Comparison of ENCODE assay signal across 24 mouse cellular contexts in the genomic region with DNA sequence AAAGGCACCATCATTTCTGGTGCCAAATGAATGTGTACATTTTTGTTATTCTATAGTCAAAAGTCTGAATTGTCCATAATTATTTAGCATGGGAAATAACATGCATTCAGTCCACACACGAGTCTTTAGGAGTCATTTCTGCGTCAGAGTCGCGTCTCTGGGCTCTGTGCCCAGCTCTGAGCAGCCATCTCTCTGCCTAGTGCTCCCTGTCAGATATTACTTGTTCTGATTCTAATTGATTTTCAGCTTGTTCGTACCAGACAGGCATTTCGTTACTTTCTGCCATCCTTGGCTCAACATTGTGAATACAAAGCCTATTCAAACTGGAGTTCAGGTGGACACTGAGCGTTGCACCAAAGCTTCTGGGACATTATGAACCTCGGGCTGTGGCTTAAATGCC. TPM values are rescaled to one million over a fixed set of nuclear protein-coding genes. Genes with fewer than 3 reads are reported as not detected.
DNase-seq lines count a peak whose midpoint lies in the region; ATAC-seq and TF ChIP-seq lines count a peak whose summit lies in the region.
"Had no signal": no experiment of that assay in that cellular context is flagged by ENCODE, and none has a peak within 500 bp of the region (broad histone marks: within the 10 kb centered on the region; RNA-seq: fewer than 3 reads in every experiment).

No protein-coding gene starts in this region.

- DNase-seq in layer of hippocampus, postnatal 10 days (ENCODE audit: low spot score in 2 of 2) = peak; percentile 3 to 14
- DNase-seq in layer of hippocampus, adult 11-12 months (ENCODE audit: low spot score) = no peak
- DNase-seq in adrenal gland, postnatal 10 days = peak; percentile 67
- DNase-seq in hindbrain, postnatal 0 days (ENCODE audit: low spot score) = peak; percentile 17
- DNase-seq: cerebellum, adult 9-11 months; thymus, adult 18-20 months had no signal

- H3K4me3 ChIP-seq in hindbrain, embryonic 13.5 days = no peak overlapping the region
- H3K4me3 ChIP-seq in hindbrain, embryonic 12.5 days = no peak overlapping the region
- peak overlapping the region; percentile 14; the same call in 1 of the 2 replicates for H3K4me3 ChIP-seq in hindbrain, postnatal 0 days (ENCODE audit: low read length)
- no peak overlapping the region for H3K4me3 ChIP-seq in forebrain, embryonic 15.5 days
- H3K4me3 ChIP-seq: erythroblast, embryonic 14.5 days; heart, embryonic 12.5 days; liver, embryonic 12.5 days; midbrain, embryonic 12.5 days had no signal

- H3K27me3 ChIP-seq in hindbrain, embryonic 13.5 days = no peaks in the 10 kb centered on the region
- H3K27me3 ChIP-seq in hindbrain, embryonic 12.5 days = no peaks in the 10 kb centered on the region
- H3K27me3 ChIP-seq in hindbrain, postnatal 0 days (ENCODE audit: insufficient read depth, low read length) = no peaks in the 10 kb centered on the region
- H3K27me3 ChIP-seq in forebrain, embryonic 15.5 days = no peaks in the 10 kb centered on the region
- H3K27me3 ChIP-seq: heart, embryonic 12.5 days; liver, embryonic 12.5 days; midbrain, embryonic 12.5 days had no signal

- H3K4me1 ChIP-seq in hindbrain, embryonic 13.5 days (replicated peaks) = peaks cover 6% of the 10 kb centered on the region
- no peaks in the 10 kb centered on the region for H3K4me1 ChIP-seq in hindbrain, embryonic 12.5 days
- H3K4me1 ChIP-seq in hindbrain, postnatal 0 days (ENCODE audit: insufficient read depth, low read length) = no peaks in the 10 kb centered on the region
- H3K4me1 ChIP-seq in forebrain, embryonic 15.5 days = no peaks in the 10 kb centered on the region
- H3K4me1 ChIP-seq: heart, embryonic 12.5 days; liver, embryonic 12.5 days; midbrain, embryonic 12.5 days had no signal

- H3K27ac ChIP-seq in hindbrain, embryonic 13.5 days = no peak overlapping the region
- no peak overlapping the region for H3K27ac ChIP-seq in hindbrain, embryonic 12.5 days
- H3K27ac ChIP-seq in hindbrain, postnatal 0 days = no peak overlapping the region
- H3K27ac ChIP-seq in forebrain, embryonic 15.5 days (replicated peaks) = no peak overlapping the region
- H3K27ac ChIP-seq: liver, embryonic 12.5 days; midbrain, embryonic 12.5 days had no signal

- 61% methylated on average over 8 of the region's 8 CpGs for WGBS in hindbrain, embryonic 13.5 days
- 61% methylated on average over 8 of the region's 8 CpGs for WGBS in hindbrain, embryonic 12.5 days
- WGBS in hindbrain, postnatal 0 days = 31% methylated on average over 8 of the region's 8 CpGs
- WGBS in forebrain, embryonic 15.5 days = 51% methylated on average over 8 of the region's 8 CpGs

- H3K36me3 ChIP-seq in hindbrain, embryonic 13.5 days = no peaks in the 10 kb centered on the region
- no peaks in the 10 kb centered on the region for H3K36me3 ChIP-seq in hindbrain, embryonic 12.5 days
- H3K36me3 ChIP-seq in hindbrain, postnatal 0 days (ENCODE audit: insufficient read depth, low read length) = no peaks in the 10 kb centered on the region
- H3K36me3 ChIP-seq in forebrain, embryonic 15.5 days = no peaks in the 10 kb centered on the region
- H3K36me3 ChIP-seq: heart, embryonic 12.5 days; liver, embryonic 12.5 days; midbrain, embryonic 12.5 days had no signal

- TF ChIP-seq CTCF in hindbrain, postnatal 0 days (IDR thresholded peaks at IDR 0.05; ENCODE audit: low read depth) = no peak

- H3K4me2 ChIP-seq in hindbrain, embryonic 13.5 days = peak overlapping the region; percentile 4; the same call in 1 of the 2 replicates
- no peak overlapping the region for H3K4me2 ChIP-seq in hindbrain, embryonic 12.5 days (replicated peaks)
- H3K4me2 ChIP-seq in hindbrain, postnatal 0 days (ENCODE audit: low read depth, low read length) = peak overlapping the region; percentile 29
- no peak overlapping the region for H3K4me2 ChIP-seq in forebrain, embryonic 15.5 days (replicated peaks)
- H3K4me2 ChIP-seq: heart, embryonic 12.5 days; liver, embryonic 12.5 days; midbrain, embryonic 12.5 days had no signal

- no peak for ATAC-seq in hindbrain, embryonic 13.5 days (ENCODE audit: low FRiP score)
- ATAC-seq in hindbrain, embryonic 12.5 days (ENCODE audit: low FRiP score) = no peak
- ATAC-seq in hindbrain, postnatal 0 days = no peak
- no peak for ATAC-seq in forebrain, embryonic 15.5 days (replicated peaks)
- ATAC-seq: activated CD4-positive, CD25-positive, alpha-beta regulatory T cell, adult 4 months; forebrain, embryonic 16.5 days; intestine, embryonic 16.5 days; liver, embryonic 12.5 days; Patski had no signal

- no peaks in the 10 kb centered on the region for H3K9me3 ChIP-seq in hindbrain, embryonic 13.5 days
- no peaks in the 10 kb centered on the region for H3K9me3 ChIP-seq in hindbrain, embryonic 12.5 days (replicated peaks)
- no peaks in the 10 kb centered on the region for H3K9me3 ChIP-seq in hindbrain, postnatal 0 days (ENCODE audit: low read length)
- no peaks in the 10 kb centered on the region for H3K9me3 ChIP-seq in forebrain, embryonic 15.5 days
- H3K9me3 ChIP-seq: heart, embryonic 12.5 days; liver, embryonic 12.5 days; midbrain, embryonic 12.5 days had no signal

- H3K9ac ChIP-seq in hindbrain, embryonic 13.5 days = no peak overlapping the region
- H3K9ac ChIP-seq in hindbrain, embryonic 12.5 days = no peak overlapping the region
- H3K9ac ChIP-seq in hindbrain, postnatal 0 days (replicated peaks; ENCODE audit: low read length) = no peak overlapping the region
- H3K9ac ChIP-seq in forebrain, embryonic 15.5 days (replicated peaks) = no peak overlapping the region
- H3K9ac ChIP-seq: heart, embryonic 12.5 days; liver, embryonic 12.5 days; midbrain, embryonic 12.5 days had no signal

RNA-seq across cellular contexts. Expression of a gene that starts 33.2 kb away (rescaled TPM):
- polyA plus RNA-seq in hindbrain, embryonic 13.5 days (2015; fragmentation: Nextera tagmentation; extraction: Ambion mirVana) = 1.3 and 1.7 TPM in 2 replicates
- 0.98 and 2.2 TPM in 2 replicates for polyA plus RNA-seq in hindbrain, embryonic 12.5 days (2016; fragmentation: Nextera tagmentation; extraction: Ambion mirVana)
- total RNA-seq in layer of hippocampus, postnatal 10 days (2021) = under 1 TPM; 0.23 to 0.29 TPM
- total RNA-seq in adrenal gland, postnatal 10 days (2021) = not detected
- total RNA-seq in hindbrain, postnatal 0 days (2014; rRNA removed) = 4.4 and 8.2 TPM in 2 replicates
- polyA plus RNA-seq in hindbrain, postnatal 0 days (2015; fragmentation: Nextera tagmentation; extraction: Ambion mirVana) = 1.6 and 2.0 TPM in 2 replicates
- polyA plus RNA-seq in forebrain, embryonic 15.5 days (2015; fragmentation: Nextera tagmentation; extraction: Ambion mirVana) = 1.4 and 1.6 TPM in 2 replicates
- total RNA-seq: gastrocnemius, adult 18-20 months; granulocyte monocyte progenitor cell, adult 5-6 weeks; heart, postnatal 25 days; neutrophil, adult 5-6 weeks had no signal
- polyA plus RNA-seq: activated CD4-positive, CD25-positive, alpha-beta regulatory T cell, adult 4 months; C2C12; erythroblast, embryonic 14.5 days; intestine, embryonic 16.5 days; large intestine, adult 2 months; liver, embryonic 12.5 days; Patski; small intestine, adult 2 months had no signal

Comparison
In these comparisons a context has a peak if more than half of its experiments do, and no peak if none do; other contexts are left out.
1. H3K4me2 ChIP-seq: peak in hindbrain, embryonic 13.5 days (single experiment) and hindbrain, postnatal 0 days (single experiment); none in hindbrain, embryonic 12.5 days (single experiment) and forebrain, embryonic 15.5 days (single experiment).